Mouse (Mus musculus) CH12.LX (cell line): ENCODE data around the gene Ccdc74a. TPM values are rescaled to one million over a fixed set of nuclear protein-coding genes. Genes with fewer than 3 reads are reported as not detected.
A peak's percentile ranks its signal among the peaks of the same experiment; 100 is the strongest.

Source experiments
- DNase-seq: peaks from one replicate; pipeline ENCODE4 v3.0.0-alpha.2; 2013; ENCODE audit errors: extremely low read depth
- H3K27ac ChIP-seq: 2 replicates; pipeline ENCODE4 v1.5.1; 2012; ENCODE audit warnings: low read depth, mild to moderate bottlenecking, control low read depth, moderate library complexity; ENCODE audit not compliant: insufficient read depth
- H3K27me3 ChIP-seq: replicated peaks from 2 replicates; pipeline ENCODE3; 2012; ENCODE audit warnings: inconsistent platforms
- H3K36me3 ChIP-seq, 2 experiments: replicated peaks in 1 of 2; 2 replicates each; pipeline versions ENCODE3 to v1.6.1; 2012; ENCODE audit warnings: inconsistent platforms in 1 of 2, low read length in 1 of 2, mild to moderate bottlenecking in 1 of 2, mixed read lengths in 1 of 2, moderate library complexity in 1 of 2; ENCODE audit not compliant: control insufficient read depth in 1 of 2, insufficient read depth in 1 of 2
- H3K4me1 ChIP-seq, 2 experiments: 2 replicates each; pipeline ENCODE4 v1.6.1; 2012; ENCODE audit warnings: inconsistent platforms in 1 of 2, moderate library complexity in 1 of 2; ENCODE audit not compliant: insufficient read depth in 2 of 2, control insufficient read depth in 1 of 2
- H3K4me2 ChIP-seq: 2 replicates; pipeline ENCODE4 v1.6.1; 2012; ENCODE audit warnings: low read depth, mild to moderate bottlenecking, control low read depth; ENCODE audit not compliant: poor library complexity, insufficient read depth, severe bottlenecking
- H3K4me3 ChIP-seq, 3 experiments: fragments of 150-350 bp in 1 of 3; sonication (generic) in 1 of 3; replicated peaks in 1 of 3; 2 replicates each; pipeline versions ENCODE3 to v1.5.1; 2011 to 2012; ENCODE audit warnings: low read depth in 2 of 3, low read length in 2 of 3, mild to moderate bottlenecking in 2 of 3, moderate library complexity in 2 of 3, control low read depth in 1 of 3, improper control_type of control experiment in 1 of 3, inconsistent platforms in 1 of 3, mixed read lengths in 1 of 3; ENCODE audit not compliant: poor library complexity in 1 of 3
- H3K79me2 ChIP-seq: replicated peaks from 2 replicates; pipeline ENCODE4 v1.6.1; 2012; ENCODE audit warnings: mild to moderate bottlenecking, moderate library complexity; ENCODE audit not compliant: control insufficient read depth, poor library complexity, insufficient read depth, severe bottlenecking; ENCODE audit errors: extremely low read depth
- H3K9ac ChIP-seq: 2 replicates; pipeline ENCODE4 v1.6.1; 2012; ENCODE audit warnings: low read depth, mild to moderate bottlenecking, control low read depth, moderate library complexity; ENCODE audit not compliant: insufficient read depth
- H3K9me3 ChIP-seq: replicated peaks from 2 replicates; pipeline ENCODE3; 2012; ENCODE audit warnings: low read length, inconsistent platforms, mixed read lengths
- BHLHE40 ChIP-seq: IDR thresholded peaks from 2 replicates; pipeline ENCODE4 v1.6.1; 2011; ENCODE audit warnings: mild to moderate bottlenecking, low read depth, low read length, improper control_type of control experiment
- CHD1 ChIP-seq: IDR thresholded peaks from 2 replicates; pipeline ENCODE4 v1.6.1; 2012; ENCODE audit warnings: low read depth, low read length, improper control_type of control experiment, inconsistent platforms
- CHD2 ChIP-seq: IDR thresholded peaks from 2 replicates; pipeline ENCODE4 v1.6.1; 2011; ENCODE audit warnings: low read length, improper control_type of control experiment
- CTCF ChIP-seq, 2 experiments: IDR thresholded peaks in 1 of 2; conservative IDR thresholded peaks in 1 of 2; 2 replicates each; pipeline ENCODE4 v1.5.1; 2011 to 2012; ENCODE audit warnings: low read depth in 2 of 2, low read length in 2 of 2, improper control_type of control experiment in 1 of 2, inconsistent platforms in 1 of 2, mild to moderate bottlenecking in 1 of 2, moderate library complexity in 1 of 2
- ELF1 ChIP-seq: IDR thresholded peaks from 2 replicates; pipeline ENCODE4 v1.6.1; 2014; ENCODE audit warnings: low read depth, mild to moderate bottlenecking, inconsistent platforms, low read length, improper control_type of control experiment
- EP300 ChIP-seq: IDR thresholded peaks from 2 replicates; pipeline ENCODE4 v1.6.1; 2011; ENCODE audit warnings: low read length, improper control_type of control experiment
- JUN ChIP-seq: IDR thresholded peaks from 2 replicates; pipeline ENCODE4 v1.6.1; 2011; ENCODE audit warnings: low read depth, mild to moderate bottlenecking, low read length, improper control_type of control experiment, moderate library complexity; ENCODE audit not compliant: insufficient read depth
- KAT2A ChIP-seq: IDR thresholded peaks from 2 replicates; pipeline ENCODE4 v1.6.1; 2012; ENCODE audit warnings: low read length, improper control_type of control experiment, inconsistent platforms; ENCODE audit not compliant: insufficient replicate concordance
- MAFK ChIP-seq: IDR thresholded peaks from 2 replicates; pipeline ENCODE4 v1.6.1; 2011; ENCODE audit warnings: low read length, improper control_type of control experiment; ENCODE audit not compliant: insufficient replicate concordance
- MAX ChIP-seq: IDR thresholded peaks from 2 replicates; pipeline ENCODE4 v1.6.1; 2011; ENCODE audit warnings: low read length, improper control_type of control experiment
- MEF2A ChIP-seq: IDR thresholded peaks from 2 replicates; pipeline ENCODE4 v1.6.1; 2014; ENCODE audit warnings: low read depth, mild to moderate bottlenecking, inconsistent platforms, low read length, improper control_type of control experiment, borderline replicate concordance
- MXI1 ChIP-seq: IDR thresholded peaks from 2 replicates; pipeline ENCODE4 v1.6.1; 2011; ENCODE audit warnings: mild to moderate bottlenecking, low read depth, low read length, improper control_type of control experiment
- MYC ChIP-seq: IDR thresholded peaks from 2 replicates; pipeline ENCODE4 v1.6.1; 2011; ENCODE audit warnings: low read depth, mild to moderate bottlenecking, improper control_type of control experiment, low read length
- NELFE ChIP-seq: IDR thresholded peaks from 2 replicates; pipeline ENCODE4 v1.6.1; 2011; ENCODE audit warnings: low read depth, low read length, improper control_type of control experiment
- POLR2A ChIP-seq: IDR thresholded peaks from 2 replicates; pipeline ENCODE4 v1.6.1; 2011; ENCODE audit warnings: low read depth, mild to moderate bottlenecking, improper control_type of control experiment, low read length
- POLR2AphosphoS2 ChIP-seq: IDR thresholded peaks from 2 replicates; pipeline ENCODE4 v1.6.1; 2011; ENCODE audit warnings: low read depth, low read length, improper control_type of control experiment
- RAD21 ChIP-seq: IDR thresholded peaks from 2 replicates; pipeline ENCODE4 v1.6.1; 2011; ENCODE audit warnings: low read depth, mild to moderate bottlenecking, low read length, improper control_type of control experiment, moderate library complexity
- RCOR1 ChIP-seq: conservative IDR thresholded peaks from 2 replicates; pipeline ENCODE4 v1.6.1; 2012; ENCODE audit warnings: low read depth, mild to moderate bottlenecking, inconsistent platforms, low read length, improper control_type of control experiment
- SIN3A ChIP-seq: IDR thresholded peaks from 2 replicates; pipeline ENCODE4 v1.6.1; 2012; ENCODE audit warnings: low read length, improper control_type of control experiment, inconsistent platforms
- TBP ChIP-seq: conservative IDR thresholded peaks from 2 replicates; pipeline ENCODE4 v1.6.1; 2011; ENCODE audit warnings: low read depth, low read length, improper control_type of control experiment
- TCF12 ChIP-seq: IDR thresholded peaks from 2 replicates; pipeline ENCODE4 v1.6.1; 2014; ENCODE audit warnings: low read depth, mild to moderate bottlenecking, inconsistent platforms, low read length, improper control_type of control experiment
- UBTF ChIP-seq: IDR thresholded peaks from 2 replicates; pipeline ENCODE4 v1.6.1; 2012; ENCODE audit warnings: low read depth, mild to moderate bottlenecking, inconsistent platforms, low read length, improper control_type of control experiment, moderate library complexity
- USF1 ChIP-seq: IDR thresholded peaks from 2 replicates; pipeline ENCODE4 v1.6.1; 2014; ENCODE audit warnings: low read depth, mild to moderate bottlenecking, inconsistent platforms, low read length, improper control_type of control experiment
- USF2 ChIP-seq: conservative IDR thresholded peaks from 2 replicates; pipeline ENCODE4 v1.6.1; 2011; ENCODE audit warnings: low read depth, low read length, improper control_type of control experiment
- ZC3H11A ChIP-seq: IDR thresholded peaks from 2 replicates; pipeline ENCODE4 v1.6.1; 2012; ENCODE audit warnings: low read depth, mild to moderate bottlenecking, inconsistent platforms, low read length, improper control_type of control experiment
- ZKSCAN1 ChIP-seq: IDR thresholded peaks from 2 replicates; pipeline ENCODE4 v1.6.1; 2012; ENCODE audit warnings: low read depth, inconsistent platforms, low read length, improper control_type of control experiment, borderline replicate concordance
- ZNF384 ChIP-seq: IDR thresholded peaks from 2 replicates; pipeline ENCODE4 v1.6.1; 2012; ENCODE audit warnings: low read depth, low read length, improper control_type of control experiment, inconsistent platforms
- dilution Hi-C: fragments of 300-500 bp; cut with MboI; formaldehyde crosslinking; loops from 2 replicates; pipeline ENCODE4 v1.14.3; 2020; ENCODE audit warnings: low sequenced_read_pairs; ENCODE audit not compliant: extremely low pct_unique_long_range_greater_than_20kb, extremely low pct_ligation_motif_present
- in situ Hi-C: fragments of 300-500 bp; cut with MboI; formaldehyde crosslinking; loops from 3 replicates; pipeline ENCODE4 v1.14.3; 2019; ENCODE audit warnings: low sequenced_read_pairs, low pct_ligation_motif_present, low pct_unique_long_range_greater_than_20kb, mixed read lengths
- polyA plus RNA-seq: library from polyadenylated mRNA; unstranded; fragments of >175 nt; gene quantifications from 2 replicates; pipeline ENCODE4 v1.2.1, GENCODE M21; 2012; ENCODE audit warnings: low read depth; ENCODE audit not compliant: insufficient read length
- total RNA-seq, 2 experiments: library from RNA; depleted of rRNA; stranded (reverse); fragments of 300-350 nt in 1 of 2; fragments of >200 nt in 1 of 2; gene quantifications; 2 replicates each; pipeline ENCODE4 v1.2.3; 2012 to 2014

Gene Ccdc74a
- total and polyA plus RNA-seq, 3 experiments, result 2.0 TPM; not detected in 2

GRCm38 (mm10) chr16:17617922-17618565, 28.2 kb upstream of the Ccdc74a start:
- peak; percentile 33 for DNase-seq

GRCm38 (mm10) chr16:17619198-17620105, 26.8 kb upstream of the Ccdc74a start, which contains the start of gene Smpd4:
Gene Smpd4 (plus strand): TSS chr16:17619354.
- Histone ChIP-seq H3K4me3 (peak within 1 kb of the TSS; percentile 94 to 100 (median 99)), H3K9ac (peak within 1 kb of the TSS; percentile 99), H3K4me1 (peaks cover 10 to 16% of the 10 kb centered on the region in 2 experiments), H3K4me2 (peak within 1 kb of the TSS; percentile 87), H3K27ac (no peak within 1 kb of the TSS), H3K9me3 (no peaks in the 10 kb centered on the region), H3K27me3 (no peaks in the 10 kb centered on the region), H3K36me3 (peaks cover 10 to 31% of the 10 kb centered on the region in 2 experiments), H3K79me2 (peaks cover 23% of the 10 kb centered on the region)
- DNase-seq, result peak; percentile 95
- in situ Hi-C loops, result loop anchor here (5.0 kb wide), 2 partner anchors 48 to 62 kb away; no protein-coding TSS in a partner anchor
- dilution Hi-C loops, result no loop called here
- no peak for TF ChIP-seq USF1
- TF ChIP-seq MYC, result peak; percentile 85
- no peak for TF ChIP-seq RCOR1
- TF ChIP-seq MXI1, result peak; percentile 93
- TF ChIP-seq MAX, result peak; percentile 92
- TF ChIP-seq ZNF384, result 0 out of 2 replicates have a peak, but pooled peaks have one; percentile 22
- peak; percentile 33; the same call in 1 of the 2 replicates for TF ChIP-seq CHD2
- peak; percentile 82 for TF ChIP-seq POLR2A
- peak; percentile 63 for TF ChIP-seq ELF1
- no peak for TF ChIP-seq CHD1
- no peak for TF ChIP-seq RAD21
- TF ChIP-seq NELFE, result peak; percentile 78
- TF ChIP-seq JUN, result no peak
- no peak for TF ChIP-seq UBTF
- peak; percentile 100 for TF ChIP-seq SIN3A
- TF ChIP-seq BHLHE40, result peak; percentile 17; the same call in 1 of the 2 replicates
- TF ChIP-seq KAT2A, result peak; percentile 93
- TF ChIP-seq MAFK, result no peak
- TF ChIP-seq ZKSCAN1, result no peak; the same call in 1 of the 2 replicates
- TF ChIP-seq POLR2AphosphoS2, result no peak
- TF ChIP-seq USF2, result peak; percentile 7; the same call in 1 of the 2 replicates
- TF ChIP-seq EP300, result no peak
- peak; percentile 93 for TF ChIP-seq TCF12
- TF ChIP-seq TBP, result peak; percentile 79
- no peak for TF ChIP-seq ZC3H11A
- TF ChIP-seq CTCF (conservative IDR thresholded peaks at IDR 0.05 in 1 of 2, IDR thresholded peaks at IDR 0.05 in 1 of 2; ENCODE audit: low read depth in 2 of 2, low read length in 2 of 2), result no peak

More at GRCm38 (mm10) chr16:17617922-17618565, 28.2 kb upstream of the Ccdc74a start:
- H3K36me3 ChIP-seq, result peaks cover 0 to 19% of the 10 kb centered on the region in 2 experiments
- no peaks in the 10 kb centered on the region for H3K9me3 ChIP-seq
- H3K27me3 ChIP-seq, result no peaks in the 10 kb centered on the region
- H3K9ac ChIP-seq, result no peak overlapping the region
- peaks cover 23% of the 10 kb centered on the region for H3K79me2 ChIP-seq
- no peak overlapping the region for H3K27ac ChIP-seq
- H3K4me3 ChIP-seq, result no peak overlapping the region
- in situ Hi-C loops (loop anchor here (5.0 kb wide), 1 partner anchor 61 kb away; no protein-coding TSS in a partner anchor), dilution Hi-C loops (no loop called here)
- peaks cover 10 to 16% of the 10 kb centered on the region in 2 experiments for H3K4me1 ChIP-seq
- no peak overlapping the region for H3K4me2 ChIP-seq
- TF ChIP-seq BHLHE40, result no peak
- no peak for TF ChIP-seq TBP
- TF ChIP-seq ZNF384, result no peak
- TF ChIP-seq USF1, result no peak
- TF ChIP-seq RAD21, result no peak
- TF ChIP-seq CTCF (conservative IDR thresholded peaks at IDR 0.05 in 1 of 2, IDR thresholded peaks at IDR 0.05 in 1 of 2; ENCODE audit: low read depth in 2 of 2, low read length in 2 of 2), result peak in 1 of 2 experiments; percentile 50; a peak in 2 of 4 replicates
- no peak for TF ChIP-seq MEF2A
- TF ChIP-seq MAFK, result no peak
